Mouse (Mus musculus) kidney, embryonic 14.5 days (tissue): ENCODE measurements around the gene Pax4. TPM values are rescaled to one million over a fixed set of nuclear protein-coding genes. Genes with fewer than 3 reads are reported as not detected.
A peak's percentile ranks its signal among the peaks of the same experiment; 100 is the strongest.

Source experiments
- ATAC-seq: fragments of 200-750 bp; cut with Nextera tagmentation; 2 replicates; pipeline ENCODE4 v1.8.0; 2017; ENCODE audit warnings: moderate number of reproducible peaks, mild to moderate bottlenecking, moderate TSS enrichment, moderate library complexity; ENCODE audit not compliant: low FRiP score, low TSS enrichment
- H3K27ac ChIP-seq: fragments of 300-500 bp; sonication (generic); 2 replicates; pipeline ENCODE4 v1.5.1; 2014; ENCODE audit warnings: low read depth, mild to moderate bottlenecking, low read length, moderate library complexity, mixed read lengths
- H3K27me3 ChIP-seq: fragments of 300-500 bp; sonication (generic); 2 replicates; pipeline ENCODE4 v1.6.1; 2014; ENCODE audit warnings: mild to moderate bottlenecking, low read length; ENCODE audit not compliant: control insufficient read depth, insufficient read depth
- H3K36me3 ChIP-seq: fragments of 300-500 bp; sonication (generic); 2 replicates; pipeline ENCODE4 v1.6.1; 2014; ENCODE audit warnings: low read length, mixed read lengths; ENCODE audit not compliant: control insufficient read depth, insufficient read depth
- H3K4me1 ChIP-seq: fragments of 300-500 bp; sonication (generic); 2 replicates; pipeline ENCODE4 v1.6.1; 2014; ENCODE audit warnings: low read length, mixed read lengths; ENCODE audit not compliant: control insufficient read depth, insufficient read depth
- H3K4me2 ChIP-seq: fragments of 300-500 bp; sonication (generic); replicated peaks from 2 replicates; pipeline ENCODE4 v1.6.1; 2014; ENCODE audit warnings: low read depth, mild to moderate bottlenecking, low read length
- H3K4me3 ChIP-seq: fragments of 300-500 bp; sonication (generic); 2 replicates; pipeline ENCODE4 v1.5.1; 2014; ENCODE audit warnings: mild to moderate bottlenecking, low read length
- H3K9ac ChIP-seq: fragments of 300-500 bp; sonication (generic); 2 replicates; pipeline ENCODE4 v1.6.1; 2014; ENCODE audit warnings: low read depth, mild to moderate bottlenecking, low read length, moderate library complexity
- H3K9me3 ChIP-seq: fragments of 300-500 bp; sonication (generic); 2 replicates; pipeline ENCODE4 v1.6.1; 2016; ENCODE audit warnings: low read length; ENCODE audit not compliant: control insufficient read depth
- WGBS: fragments of 180-500 bp; shearing (Covaris S2); extraction: QIAGEN DNeasy Blood & Tissue Kit; methylation state at CpG from one replicate; pipeline ENCODE4 v1.1.7; 2014; 5-methylcytosine and 5-hydroxymethylcytosine counted together
- polyA plus RNA-seq: library from polyadenylated mRNA; unstranded; fragments of >200 nt; fragmentation: Nextera tagmentation; extraction: Ambion mirVana; gene quantifications from 2 replicates; pipeline ENCODE4 v1.2.1, GENCODE M21; 2014

Pax4 gene
- polyA plus RNA-seq, 1 experiment from 2014 or later: not detected

DNA sequence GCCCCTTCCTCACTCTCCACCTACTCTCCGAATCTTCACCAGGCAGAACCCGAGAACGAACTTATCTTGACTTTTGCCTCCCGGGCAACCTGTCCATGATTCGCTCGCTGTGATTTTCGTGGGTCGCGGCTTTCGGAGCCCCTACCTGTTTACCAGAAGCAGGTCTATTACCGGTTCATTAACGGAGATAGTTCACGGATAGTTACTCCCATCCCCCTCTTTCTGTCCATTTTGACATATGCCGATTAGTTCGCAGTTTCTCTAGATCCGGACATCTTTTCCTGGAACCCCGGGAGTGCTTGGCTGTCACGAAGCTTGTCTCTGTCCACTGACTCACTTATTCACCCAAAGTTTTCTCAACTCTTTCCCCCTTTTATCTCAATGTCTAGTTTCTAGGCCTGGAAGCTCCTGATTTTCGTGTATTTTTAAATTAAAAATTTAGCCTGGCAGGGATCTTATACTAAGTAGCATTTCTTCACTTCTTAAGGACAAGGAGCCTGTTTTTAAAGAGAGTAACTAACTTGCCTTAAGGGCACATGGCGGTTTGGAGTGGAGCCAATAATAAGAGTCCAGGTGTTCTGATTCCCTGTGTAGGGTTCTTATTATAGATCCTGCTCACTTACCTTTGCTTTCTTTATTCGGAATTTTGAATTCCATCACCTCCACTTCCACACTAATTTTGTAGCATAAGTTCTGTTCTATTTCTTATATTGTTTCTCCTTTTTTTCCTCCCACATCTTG lies 31.8 kb upstream of the Pax4 start:
- no peak for ATAC-seq
- Histone ChIP-seq H3K9me3 (no peaks in the 10 kb centered on the region), H3K4me3 (peak overlapping the region; percentile 83), H3K27ac (no peak overlapping the region), H3K9ac (peak overlapping the region; percentile 86), H3K27me3 (no peaks in the 10 kb centered on the region), H3K4me2 (peak overlapping the region; percentile 67), H3K36me3 (peaks cover 12% of the 10 kb centered on the region; the same call in 1 of the 2 replicates), H3K4me1 (peaks cover 24% of the 10 kb centered on the region)
- WGBS: 5% methylated on average over 21 of the region's 21 CpGs

DNA sequence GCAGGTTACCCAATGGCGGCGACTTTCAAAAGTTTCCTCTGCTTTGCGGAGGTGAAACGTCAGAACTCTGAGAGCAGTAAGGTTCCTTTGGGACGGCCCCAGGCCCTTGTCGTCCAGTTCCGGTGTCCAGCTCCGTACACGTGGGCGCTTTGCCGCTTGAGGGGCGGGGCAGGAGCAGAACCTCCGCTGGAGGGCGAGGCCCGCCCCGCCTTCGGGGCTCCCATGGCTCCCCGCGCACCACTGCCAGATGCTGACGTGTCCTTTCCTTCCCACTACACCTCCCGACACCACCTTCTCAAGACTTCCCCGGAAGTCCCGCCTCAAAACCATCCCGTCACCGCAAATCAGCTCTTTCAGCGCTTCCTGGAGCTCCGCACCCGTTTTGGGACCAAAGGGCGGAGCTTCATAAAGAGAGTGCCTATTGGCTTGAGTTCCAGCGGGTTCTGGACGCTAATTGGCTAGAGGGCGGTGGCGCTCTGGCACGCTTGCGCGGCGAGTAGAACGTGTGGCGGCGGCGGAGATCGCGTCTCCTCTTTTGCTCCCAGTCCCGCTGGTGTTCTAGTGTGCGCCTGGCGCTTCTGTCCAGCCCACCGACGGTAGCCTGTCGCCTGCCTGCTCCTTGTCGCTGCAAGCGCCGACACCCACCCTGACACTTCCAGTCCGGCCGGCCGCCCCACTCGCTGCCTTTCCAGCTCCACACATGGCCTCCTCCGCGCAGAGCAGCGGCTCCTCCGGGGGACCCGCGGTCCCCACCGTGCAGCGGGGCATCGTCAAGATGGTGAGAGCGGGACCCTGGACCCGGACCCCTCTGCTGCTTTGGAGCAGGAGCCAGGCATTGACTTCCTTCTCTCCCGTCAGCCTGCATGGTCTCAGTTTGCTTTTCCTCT lies 31.0 kb upstream of the Pax4 start:
- ATAC-seq: peak; percentile 99

DNA sequence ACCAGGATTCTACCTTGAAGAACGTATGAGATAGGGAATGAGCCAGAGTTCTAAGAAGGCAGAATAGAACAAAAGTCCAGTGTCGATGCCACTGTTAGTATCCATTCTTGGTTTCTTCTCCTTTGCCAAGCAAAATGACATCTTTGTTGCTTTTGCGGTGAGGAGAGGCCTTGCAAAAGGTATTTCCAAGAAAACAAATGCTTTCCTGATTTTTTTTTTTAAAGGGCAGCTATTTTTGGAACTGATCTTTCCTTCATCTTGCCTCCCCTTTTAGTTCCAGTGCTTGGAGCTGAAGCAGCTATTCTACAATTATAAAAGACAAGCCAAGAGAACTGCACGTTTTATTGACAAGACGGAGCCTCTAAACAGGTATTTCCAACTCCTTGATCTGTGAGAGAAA lies 25.7 kb upstream of the Pax4 start, which contains the start of gene Snd1:
Gene Snd1 (plus strand): TSS at position 301 of the 400 bp plus-strand sequence.
- Histone ChIP-seq H3K27ac (no peak within 1 kb of the TSS), H3K4me3 (no peak within 1 kb of the TSS), H3K4me2 (no peak within 1 kb of the TSS), H3K9me3 (no peaks in the 10 kb centered on the region), H3K36me3 (no peaks in the 10 kb centered on the region), H3K27me3 (no peaks in the 10 kb centered on the region), H3K9ac (no peak within 1 kb of the TSS), H3K4me1 (no peaks in the 10 kb centered on the region)
- ATAC-seq: no peak
- WGBS: 88% methylated on average over 5 of the region's 5 CpGs

More for the DNA sequence above, 31.0 kb upstream of the Pax4 start:
- Histone ChIP-seq H3K9ac (peak overlapping the region; percentile 86), H3K4me1 (peaks cover 24% of the 10 kb centered on the region), H3K4me3 (peak overlapping the region; percentile 83), H3K4me2 (peak overlapping the region; percentile 67), H3K27me3 (no peaks in the 10 kb centered on the region), H3K9me3 (no peaks in the 10 kb centered on the region), H3K27ac (peak overlapping the region; percentile 82), H3K36me3 (peaks cover 4% of the 10 kb centered on the region; the same call in 1 of the 2 replicates)
- WGBS: under 1% methylated on average over 68 of the region's 68 CpGs

DNA sequence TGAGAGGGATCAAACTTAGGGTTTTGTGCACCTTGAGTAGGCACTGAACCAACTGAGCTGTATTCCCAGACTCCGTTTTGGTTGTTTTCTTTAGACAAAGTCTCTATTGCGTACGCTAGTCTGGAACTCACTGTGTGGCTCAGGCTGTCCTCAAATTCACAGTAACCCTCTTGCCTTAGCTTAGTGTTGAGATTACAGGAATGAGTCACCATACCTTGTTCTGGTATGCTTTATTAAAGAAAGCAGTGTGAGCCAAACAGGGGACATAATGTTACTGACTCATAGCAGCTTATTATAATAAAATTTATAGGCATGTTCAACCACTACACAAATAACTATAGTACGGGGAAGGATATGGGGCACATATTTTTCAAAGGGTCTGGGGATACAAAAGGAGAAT lies 25.1 kb upstream of the Pax4 start:
- no peaks in the 10 kb centered on the region for H3K4me1 ChIP-seq
- ATAC-seq: no peak
- no peaks in the 10 kb centered on the region for H3K36me3 ChIP-seq
- WGBS: 83% methylated on average over 4 of the region's 4 CpGs
- H3K4me3 ChIP-seq: no peak overlapping the region
- H3K27me3 ChIP-seq: no peaks in the 10 kb centered on the region
- no peak overlapping the region for H3K27ac ChIP-seq
- H3K4me2 ChIP-seq: no peak overlapping the region
- H3K9me3 ChIP-seq: no peaks in the 10 kb centered on the region
- H3K9ac ChIP-seq: no peak overlapping the region

DNA sequence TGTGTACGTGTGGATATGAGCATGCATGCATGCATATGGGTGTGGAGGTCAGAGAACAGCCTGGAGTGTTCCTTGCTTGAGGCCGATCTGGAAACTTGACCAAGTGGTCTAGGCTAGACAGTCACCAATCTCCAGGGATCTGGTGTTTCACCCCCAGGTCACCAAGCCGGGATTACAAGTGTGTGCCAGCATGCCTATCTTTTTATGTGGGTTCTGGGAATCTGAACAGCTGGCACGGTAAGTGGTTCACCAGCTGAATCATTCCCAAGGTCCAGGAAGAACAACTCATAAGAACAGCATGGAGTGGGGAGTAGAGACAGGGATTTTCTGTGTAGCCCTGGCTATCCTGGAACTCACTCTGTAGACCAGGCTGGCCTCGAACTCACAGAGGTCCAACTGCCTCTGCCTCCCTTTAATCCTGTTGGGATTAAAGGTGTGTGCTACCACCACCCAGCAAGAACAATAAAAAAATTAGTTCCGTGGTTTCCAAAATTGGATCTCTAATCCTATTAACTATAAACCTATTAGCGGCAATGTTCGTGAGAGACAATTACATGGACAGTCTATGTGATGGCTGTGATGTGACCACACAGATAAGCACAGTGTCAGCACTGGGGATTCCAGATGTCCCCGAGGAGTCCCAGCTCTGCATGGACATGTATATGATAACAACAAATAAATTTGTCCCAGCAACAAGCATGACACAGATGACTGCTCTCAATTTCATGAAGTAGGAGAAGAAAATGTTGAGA lies 22.3 kb upstream of the Pax4 start:
- WGBS: 90% methylated on average over 9 of the region's 9 CpGs
- no peak overlapping the region for H3K4me3 ChIP-seq
- H3K4me1 ChIP-seq: no peaks in the 10 kb centered on the region
- no peaks in the 10 kb centered on the region for H3K36me3 ChIP-seq
- H3K9me3 ChIP-seq: no peaks in the 10 kb centered on the region
- H3K27ac ChIP-seq: no peak overlapping the region
- H3K9ac ChIP-seq: no peak overlapping the region
- ATAC-seq: no peak
- no peak overlapping the region for H3K4me2 ChIP-seq
- H3K27me3 ChIP-seq: no peaks in the 10 kb centered on the region

DNA sequence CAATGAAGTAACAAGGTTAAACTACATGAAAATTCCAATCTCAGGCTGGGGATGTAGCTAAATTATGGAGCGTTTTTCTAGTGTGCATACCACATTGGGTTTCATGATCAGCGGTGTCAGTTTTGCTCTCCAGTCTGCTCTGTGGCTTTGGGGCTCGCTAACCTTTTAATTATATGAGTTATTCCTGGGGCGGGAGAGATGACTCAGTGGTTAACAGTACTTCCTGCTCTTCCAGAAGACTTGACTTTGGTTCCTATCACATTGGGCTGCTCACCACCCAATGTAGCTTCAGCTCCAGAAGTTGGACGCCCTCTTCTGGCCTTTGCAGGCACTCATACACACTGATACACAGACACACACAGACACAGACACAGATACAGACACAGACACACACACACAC lies 21.5 kb upstream of the Pax4 start:
- ATAC-seq: no peak
- H3K27me3 ChIP-seq: no peaks in the 10 kb centered on the region
- H3K9ac ChIP-seq: no peak overlapping the region
- 72% methylated on average over 5 of the region's 5 CpGs for WGBS
- H3K4me2 ChIP-seq: no peak overlapping the region
- H3K9me3 ChIP-seq: no peaks in the 10 kb centered on the region
- no peaks in the 10 kb centered on the region for H3K36me3 ChIP-seq
- no peak overlapping the region for H3K4me3 ChIP-seq
- H3K27ac ChIP-seq: no peak overlapping the region
- no peaks in the 10 kb centered on the region for H3K4me1 ChIP-seq

DNA sequence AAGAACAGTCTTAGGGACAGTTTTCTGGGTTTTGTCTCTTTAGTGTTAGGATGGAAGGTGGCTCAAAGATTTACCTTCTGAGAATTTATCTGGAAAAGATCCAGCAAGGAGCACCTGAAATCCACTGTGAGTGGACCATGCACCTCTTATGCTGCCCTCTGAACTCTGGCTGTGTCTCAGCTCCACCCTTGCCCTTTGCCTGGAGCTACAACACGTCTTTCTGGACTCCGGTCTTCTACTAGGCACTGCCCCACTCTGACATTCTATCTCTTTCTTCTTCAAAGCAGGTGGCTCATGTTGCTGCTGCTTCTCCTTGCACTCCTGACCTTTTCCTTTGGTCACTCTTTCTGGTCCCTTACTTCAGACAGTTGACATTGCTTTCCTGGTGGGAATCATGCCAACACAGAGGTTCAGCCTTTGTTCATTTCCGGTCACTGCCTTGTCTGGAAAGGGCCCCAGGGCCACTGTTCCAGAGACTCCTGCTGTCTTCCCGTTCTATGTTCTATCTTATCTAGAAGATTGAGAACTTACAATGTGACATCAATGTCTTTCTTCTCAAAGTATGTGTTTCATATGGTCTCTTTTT lies 21.0 kb upstream of the Pax4 start:
- Histone ChIP-seq H3K4me1 (no peaks in the 10 kb centered on the region), H3K9ac (no peak overlapping the region), H3K4me3 (no peak overlapping the region), H3K27ac (no peak overlapping the region), H3K4me2 (no peak overlapping the region), H3K27me3 (no peaks in the 10 kb centered on the region), H3K9me3 (no peaks in the 10 kb centered on the region), H3K36me3 (no peaks in the 10 kb centered on the region)
- 36% methylated on average over 4 of the region's 4 CpGs for WGBS
- no peak for ATAC-seq

DNA sequence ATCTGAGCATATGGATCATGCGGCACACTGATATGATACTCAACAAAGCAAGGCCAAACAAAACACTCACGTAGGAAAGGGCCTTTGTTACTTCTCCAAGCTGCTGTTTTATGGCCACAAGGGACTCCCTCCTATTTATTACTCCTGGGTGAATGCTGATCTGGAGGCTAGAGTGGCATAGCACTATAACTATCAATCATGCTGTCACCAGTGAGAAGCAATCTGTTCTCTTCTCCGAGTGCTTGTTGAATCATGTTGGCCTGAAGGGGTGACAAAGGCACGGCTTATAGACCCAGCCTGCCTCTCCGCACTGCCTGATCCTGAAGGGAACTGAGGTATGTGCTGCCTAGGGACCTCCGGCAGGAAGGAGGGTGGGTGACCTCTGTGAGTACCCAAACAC lies 15.5 kb upstream of the Pax4 start:
- no peaks in the 10 kb centered on the region for H3K27me3 ChIP-seq
- no peak overlapping the region for H3K9ac ChIP-seq
- H3K4me1 ChIP-seq: no peaks in the 10 kb centered on the region
- H3K27ac ChIP-seq: no peak overlapping the region
- no peak overlapping the region for H3K4me2 ChIP-seq
- 7% methylated on average over 6 of the region's 6 CpGs for WGBS
- no peaks in the 10 kb centered on the region for H3K9me3 ChIP-seq
- no peak overlapping the region for H3K4me3 ChIP-seq
- peak; percentile 55 for ATAC-seq
- H3K36me3 ChIP-seq: no peaks in the 10 kb centered on the region
